Mouse (Mus musculus) mesoderm, embryonic 11.5 days (tissue): ENCODE measurements around the gene Mgat4d.
"Not testable (repeated sequence)": the region's sequence is repeated elsewhere in the genome, so short reads cannot be mapped to it uniquely, and the experiment has no call there.

Experiments used
- DNase-seq: peaks from one replicate; pipeline ENCODE4 v3.0.0-alpha.2; 2012; ENCODE audit warnings: low read depth, low spot score

The Mgat4d gene

GRCm38 (mm10) chr8:83390006-83390701 lies 41.9 kb downstream of the Mgat4d start:
- DNase-seq: no peak

DNA sequence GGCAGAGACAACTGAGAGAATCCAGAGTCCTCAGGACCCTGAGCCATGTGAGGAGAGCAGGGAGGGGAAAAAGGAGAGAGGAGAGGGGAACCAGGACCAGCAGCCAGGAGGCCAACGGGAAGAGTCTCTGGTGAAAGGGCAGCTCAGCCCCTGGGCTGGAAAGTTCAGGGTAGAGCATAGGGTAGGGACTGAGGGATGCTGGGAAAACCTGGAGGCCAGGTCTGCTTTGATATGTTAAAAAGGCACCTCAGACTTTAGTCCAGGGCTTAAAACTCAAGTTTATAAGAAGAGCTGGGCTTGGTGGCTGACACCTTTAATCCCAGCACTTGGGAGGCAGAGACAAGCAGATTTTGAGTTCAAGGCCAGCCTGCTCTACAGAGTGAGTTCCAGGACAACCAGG lies 44.2 kb downstream of the Mgat4d start:
- DNase-seq: no peak

DNA sequence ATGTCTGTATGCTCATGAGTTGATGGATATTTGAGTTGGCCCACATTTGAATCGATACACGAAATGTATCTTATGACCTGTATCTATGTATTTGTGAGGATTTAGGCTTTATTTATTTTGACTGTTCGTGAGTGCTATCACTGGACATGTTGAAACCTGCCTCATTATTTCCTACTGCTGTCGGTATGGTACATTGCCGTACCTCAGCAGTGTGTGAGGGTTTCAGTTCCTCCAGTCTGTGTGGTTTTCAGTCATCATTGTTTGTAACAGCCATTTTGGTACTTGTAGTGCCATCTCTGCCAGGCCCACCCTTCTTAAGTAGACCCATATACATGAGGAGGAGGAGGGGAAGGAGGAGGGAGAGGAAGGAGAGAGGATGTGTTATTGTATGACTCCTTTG lies 46.1 kb downstream of the Mgat4d start:
- DNase-seq: no peak

GRCm38 (mm10) chr8:83396680-83397079 lies 48.4 kb downstream of the Mgat4d start:
- DNase-seq: no peak

DNA sequence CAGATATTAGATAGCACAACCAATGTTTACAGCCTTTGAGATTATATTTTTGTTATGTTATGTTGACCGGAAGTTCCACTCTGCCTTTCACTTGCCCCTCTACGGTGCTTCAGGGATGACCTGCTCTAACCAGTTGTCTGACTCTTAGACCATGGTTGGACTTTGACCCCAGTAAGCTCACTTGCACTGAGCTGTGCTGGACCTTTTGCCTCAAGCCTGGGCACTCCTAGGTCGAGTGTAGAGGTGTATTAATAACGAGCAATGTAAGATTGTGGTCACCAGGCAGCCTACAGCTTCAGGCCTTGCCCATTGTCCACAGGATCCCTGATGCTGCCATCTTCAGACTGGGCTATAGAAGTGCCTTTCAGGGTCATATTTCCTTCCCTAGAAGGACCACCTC lies 49.5 kb downstream of the Mgat4d start:
- DNase-seq: no peak

DNA sequence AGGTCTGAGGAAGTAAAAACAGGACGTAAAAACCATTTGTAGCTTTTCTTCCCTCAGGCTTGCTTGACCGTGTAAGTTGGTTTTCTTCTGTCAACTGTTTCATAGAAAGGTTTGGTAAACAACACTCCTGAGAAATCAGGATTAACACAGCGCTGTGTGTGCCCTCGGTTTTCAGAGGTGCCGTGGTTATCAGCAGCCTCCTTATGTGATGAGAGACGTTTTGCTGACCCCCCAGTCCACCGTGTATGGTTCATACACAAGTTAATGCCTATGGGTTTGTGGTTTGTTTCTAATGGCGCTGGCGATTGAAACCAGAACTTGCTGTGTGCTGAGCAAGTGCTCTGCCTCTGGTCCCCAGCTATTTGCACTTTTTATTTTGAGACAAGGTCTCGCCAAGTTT lies 57.3 kb downstream of the Mgat4d start:
- DNase-seq: no peak

DNA sequence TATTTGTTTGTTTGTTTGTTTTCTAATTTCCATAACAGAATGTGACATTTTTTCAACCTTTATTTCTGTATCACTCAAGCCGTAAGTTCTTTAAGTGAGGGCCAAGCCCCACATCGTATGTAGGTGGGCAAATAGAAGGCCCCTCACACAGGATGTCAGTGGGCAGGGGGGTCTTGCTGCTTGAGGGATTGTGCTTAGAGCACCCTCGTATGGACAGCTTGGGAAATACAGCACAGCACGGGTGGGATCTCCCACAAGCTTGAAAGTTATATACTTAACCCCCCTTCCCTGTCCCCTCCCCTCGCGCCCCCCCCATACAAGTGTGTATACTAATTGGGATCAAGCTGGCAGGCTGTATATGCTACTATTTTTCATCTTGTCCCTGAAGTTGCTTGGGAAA lies 58.6 kb downstream of the Mgat4d start:
- peak; percentile 82 for DNase-seq

GRCm38 (mm10) chr8:83408496-83408895 lies 60.2 kb downstream of the Mgat4d start:
- no peak for DNase-seq

GRCm38 (mm10) chr8:83416878-83417277 lies 68.6 kb downstream of the Mgat4d start:
- DNase-seq: no peak

DNA sequence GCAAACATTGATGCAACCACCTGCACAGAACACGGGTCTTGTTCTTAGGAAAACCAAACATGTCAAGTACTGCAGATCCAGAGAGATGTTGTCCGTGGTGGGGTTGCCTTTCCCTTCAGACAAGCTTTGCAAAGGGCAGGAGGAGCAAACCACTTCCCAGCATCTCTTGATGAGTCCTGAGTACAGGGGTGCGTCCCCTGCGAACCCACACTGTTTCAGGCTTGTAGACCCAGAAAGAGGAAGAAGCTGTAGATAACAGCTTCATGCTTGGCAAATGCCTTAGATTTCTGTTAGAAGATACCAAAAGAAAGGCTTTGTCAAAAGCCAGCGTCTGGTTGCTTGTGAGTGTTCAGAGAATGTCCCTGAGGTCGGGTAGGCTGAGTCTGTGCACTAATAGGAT lies 69.7 kb downstream of the Mgat4d start:
- DNase-seq: no peak

DNA sequence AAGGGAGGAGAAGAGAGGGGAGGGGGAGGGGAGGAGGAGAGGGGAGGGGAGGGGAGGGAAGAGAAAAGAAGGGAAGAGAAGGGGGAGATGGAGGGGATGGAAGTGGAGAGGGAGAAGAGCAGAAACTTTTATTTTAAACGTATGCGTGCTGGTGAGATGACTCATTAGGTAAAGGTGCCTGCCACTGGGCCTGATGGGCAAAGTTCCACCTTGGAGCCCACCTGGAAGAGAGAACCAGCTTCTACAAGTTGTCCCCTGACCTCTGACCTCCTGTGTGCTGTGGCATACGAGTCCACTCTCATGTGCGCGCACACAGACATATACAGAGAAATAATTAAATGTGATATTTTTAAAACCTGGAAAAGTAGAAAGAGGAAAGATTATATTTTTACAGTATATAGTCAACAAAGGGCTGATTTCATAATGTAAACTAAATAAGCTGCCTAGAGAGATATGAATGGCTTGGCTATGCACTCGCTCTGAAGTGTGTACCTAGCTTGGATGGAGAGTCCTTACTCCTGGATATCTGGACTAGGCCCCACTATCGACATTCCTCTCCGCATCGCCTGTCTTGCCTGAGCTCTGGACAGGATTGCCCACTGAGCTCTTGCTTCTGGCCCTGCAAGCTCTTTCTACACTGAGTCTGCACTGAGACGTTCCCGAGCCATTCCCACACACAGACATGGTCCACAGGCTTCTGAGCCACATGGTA lies 70.7 kb downstream of the Mgat4d start:
- DNase-seq: no peak

- no peak for DNase-seq
Observed at GRCm38 (mm10) chr8:83421354-83421753, 73.1 kb downstream of the Mgat4d start.

DNA sequence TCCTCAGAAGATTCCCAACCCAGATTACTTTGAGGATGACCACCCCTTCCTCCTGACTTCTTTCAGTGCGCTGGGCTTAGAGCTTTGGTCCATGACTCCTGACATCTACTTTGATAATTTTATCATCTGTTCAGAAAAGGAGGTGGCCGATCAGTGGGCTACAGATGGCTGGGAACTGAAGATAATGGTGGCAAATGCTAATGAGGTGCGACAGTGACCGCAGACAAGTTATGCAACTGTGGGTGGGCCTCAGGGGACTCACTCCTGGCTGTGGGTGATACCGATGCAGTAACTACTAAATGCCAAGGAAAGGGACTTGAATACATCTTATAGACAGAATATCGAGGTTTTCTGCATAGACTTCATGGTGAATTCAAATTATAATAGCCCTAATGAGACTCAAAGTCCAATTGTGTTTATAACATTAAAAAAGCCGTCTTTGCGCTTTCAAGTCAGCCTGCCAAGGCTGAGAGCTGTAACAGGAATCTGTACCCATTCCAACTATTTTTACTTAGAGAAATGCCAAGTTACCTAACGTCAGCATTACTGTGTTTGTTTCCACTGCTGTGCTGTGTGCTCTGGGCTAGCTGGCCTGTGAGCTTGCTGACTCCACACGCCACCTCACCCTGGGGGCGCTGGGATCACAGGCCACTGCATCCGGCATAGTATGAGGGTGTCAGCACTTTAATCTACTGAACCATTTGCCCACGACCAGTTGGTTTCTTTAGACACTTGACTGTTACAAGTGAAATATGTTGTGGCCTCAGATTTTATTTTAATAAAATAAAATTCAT lies 75.0 kb downstream of the Mgat4d start:
- DNase-seq: no peak

DNA sequence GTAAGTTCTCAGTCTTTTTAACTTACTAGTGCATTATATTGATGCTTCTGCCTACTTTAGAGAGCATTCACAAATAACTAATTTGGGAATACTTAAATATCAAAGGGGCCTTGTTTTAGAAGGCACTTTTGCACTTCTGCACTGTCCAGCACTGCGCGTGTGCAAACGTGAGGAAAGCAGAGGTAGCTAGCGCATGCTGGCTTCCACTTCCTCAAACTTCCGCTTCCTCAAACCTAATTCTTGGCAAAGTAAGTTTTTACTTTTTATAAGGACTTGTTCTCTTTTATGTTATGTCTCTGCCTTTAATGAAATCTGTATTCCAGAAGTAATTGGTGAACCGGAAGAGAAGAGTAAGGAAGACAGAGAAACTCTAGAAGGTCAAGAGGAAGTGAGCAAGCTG lies 76.9 kb downstream of the Mgat4d start:
- DNase-seq: no peak

DNA sequence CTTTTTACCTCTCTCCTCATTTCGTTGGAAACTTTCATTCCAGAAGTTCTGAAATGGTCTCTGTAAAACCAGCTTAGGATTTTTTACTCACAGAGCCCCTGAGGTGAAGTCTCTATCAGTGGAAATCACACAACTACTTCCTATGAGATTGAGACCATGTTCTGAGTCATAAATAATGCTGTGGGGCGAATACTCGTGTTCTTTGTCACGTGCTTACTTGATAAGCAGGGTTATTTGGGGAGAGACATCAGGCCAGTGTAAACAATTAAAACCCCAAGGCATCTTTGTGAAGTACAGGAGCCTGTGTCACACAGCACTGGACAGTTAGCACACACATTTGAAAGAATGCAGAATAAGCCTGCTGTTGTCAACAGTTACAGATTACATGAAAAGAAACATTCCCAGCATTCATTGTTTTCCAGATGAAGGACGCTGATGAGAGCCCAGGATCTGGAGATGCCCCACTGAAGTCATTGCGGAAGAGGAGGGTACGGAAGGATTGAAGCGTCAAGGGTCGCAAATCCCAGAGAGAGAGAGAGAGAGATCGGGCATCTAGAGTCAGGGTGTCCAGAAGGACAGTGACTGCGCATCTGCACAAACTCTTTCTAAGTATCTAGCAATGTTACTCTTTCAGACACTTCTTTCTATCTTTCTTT lies 78.0 kb downstream of the Mgat4d start:
- DNase-seq: no peak

DNA sequence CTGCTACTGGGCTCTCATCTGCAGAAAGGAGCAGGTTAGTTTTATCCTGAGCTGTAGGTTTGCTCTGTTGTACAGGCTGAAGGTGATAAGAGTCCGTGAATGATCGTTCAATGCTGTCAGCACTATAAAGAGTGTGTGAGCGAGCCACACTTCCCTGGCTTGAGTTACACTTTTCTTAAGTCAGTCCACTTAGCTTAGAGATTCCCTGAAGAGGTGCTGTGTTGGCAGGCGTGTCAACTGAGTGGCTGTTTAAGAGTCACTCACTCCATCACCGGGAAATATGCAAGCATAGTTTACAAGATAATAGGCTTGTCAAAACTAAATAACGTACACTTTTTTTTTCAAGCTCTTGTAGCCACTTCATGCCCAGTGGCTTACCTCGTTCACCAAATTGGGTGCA lies 78.7 kb downstream of the Mgat4d start:
- DNase-seq: no peak

DNA sequence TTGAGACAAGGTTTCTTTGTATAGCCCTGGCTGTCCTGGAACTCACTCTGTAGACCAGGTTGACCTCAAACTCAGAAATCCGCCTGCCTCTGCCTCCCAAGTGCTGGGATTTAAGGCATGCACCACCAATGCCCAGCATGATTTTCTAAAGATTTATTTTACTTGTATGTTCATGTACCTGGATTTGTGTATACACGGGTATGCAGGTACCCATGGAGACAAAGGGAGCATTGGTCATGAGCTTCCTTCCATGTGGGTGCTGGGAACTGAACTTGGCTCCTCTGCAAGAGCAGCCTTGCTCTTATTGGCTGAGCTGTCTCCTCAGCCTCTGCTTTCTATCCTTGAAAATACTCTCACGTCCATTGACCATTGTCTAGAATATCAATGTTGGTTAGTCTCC lies 80.3 kb downstream of the Mgat4d start:
- DNase-seq: not testable (repeated sequence)

- DNase-seq: no peak
Observed at GRCm38 (mm10) chr8:83429071-83429524, 80.8 kb downstream of the Mgat4d start.
